Comparison of ENCODE assay signal across 8 mouse cellular contexts in genomic region chr10:81626994-81627835, GRCm38 (mm10). TPM values are rescaled to one million over a fixed set of nuclear protein-coding genes. Genes with fewer than 3 reads are reported as not detected.
DNase-seq lines count a peak whose midpoint lies in the region; ATAC-seq lines count a peak whose summit lies in the region.

Sirt6 (minus strand) TSS chr10:81627797.

- peak within 1 kb of the TSS; percentile 80 for H3K9ac ChIP-seq in hindbrain, embryonic 11.5 days (ENCODE audit: low read depth, low read length)

- H3K4me1 ChIP-seq in hindbrain, embryonic 11.5 days (replicated peaks; ENCODE audit: control insufficient read depth, insufficient read depth, low read length): peaks cover 3% of the 10 kb centered on the region; the same call in 1 of the 2 replicates

- H3K9me3 ChIP-seq in hindbrain, embryonic 11.5 days (ENCODE audit: control insufficient read depth, low read length): no peaks in the 10 kb centered on the region

- 0 out of 2 replicates have a peak, but pooled peaks cover 5% of the 10 kb centered on the region for H3K36me3 ChIP-seq in hindbrain, embryonic 11.5 days (ENCODE audit: control insufficient read depth, insufficient read depth, low read length)

- peak; percentile 89 for ATAC-seq in hindbrain, embryonic 11.5 days (ENCODE audit: low FRiP score)

- H3K4me2 ChIP-seq in hindbrain, embryonic 11.5 days (replicated peaks; ENCODE audit: low read depth, low read length): peak within 1 kb of the TSS; percentile 61

- H3K27ac ChIP-seq in hindbrain, embryonic 11.5 days (ENCODE audit: low read depth, low read length): peak within 1 kb of the TSS; percentile 80

- WGBS in hindbrain, embryonic 11.5 days: 6% methylated on average over 40 of the region's 40 CpGs

- peak; percentile 95 for DNase-seq in MN1 (ENCODE audit: low spot score)
- peak; percentile 96 for DNase-seq in cerebellum, adult 9-10 months
- DNase-seq in frontal cortex, adult 2 months (ENCODE audit: extremely low spot score in 1 of 2, low spot score in 1 of 2): peak; percentile 91 to 96
- DNase-seq in hindbrain, embryonic 11.5 days (ENCODE audit: low spot score): peak; percentile 96
- DNase-seq in layer of hippocampus, postnatal 10 days (ENCODE audit: low spot score in 2 of 2): peak; percentile 84 to 90
- DNase-seq in lung, postnatal 10 days: peak; percentile 95
- DNase-seq in ovary, postnatal 36 days (ENCODE audit: low spot score): peak; percentile 88
- DNase-seq in thymus, postnatal 25 days: peak; percentile 92

- H3K4me3 ChIP-seq in hindbrain, embryonic 11.5 days (ENCODE audit: low read depth, low read length): peak within 1 kb of the TSS; percentile 64

- no peaks in the 10 kb centered on the region for H3K27me3 ChIP-seq in hindbrain, embryonic 11.5 days (ENCODE audit: control insufficient read depth, insufficient read depth, low read length)

RNA-seq across cellular contexts. Expression of gene Sirt6, which starts in this region (rescaled TPM):
- polyA plus RNA-seq in frontal cortex, adult 2 months (2012; rRNA removed): 33.9 and 36.2 TPM in 2 replicates
- polyA plus RNA-seq in hindbrain, embryonic 11.5 days (2014; fragmentation: Nextera tagmentation; extraction: Ambion mirVana): 40.6 and 42.2 TPM in 2 replicates
- 10 to 100 TPM; 28.9 to 31.4 TPM for total RNA-seq in layer of hippocampus, postnatal 10 days (2021)

Comparison
In these comparisons a context has a peak if more than half of its experiments do, and no peak if none do; other contexts are left out.
1. Peak in every context shown above with its lines: DNase-seq, ATAC-seq, H3K4me3 ChIP-seq and H3K27ac ChIP-seq.